Mouse (Mus musculus): ENCODE data around the gene Olfr1134. TPM values are rescaled to one million over a fixed set of nuclear protein-coding genes. Genes with fewer than 3 reads are reported as not detected.

Olfr1134 gene
- not detected in 2 replicates for polyA plus RNA-seq (2012; rRNA removed; ENCODE audit: low replicate concordance)

GRCm38 (mm10) chr2:87658360-87658759 lies at the start of gene Olfr1134:
Gene Olfr1134 (minus strand): TSS chr2:87658460.

DNA sequence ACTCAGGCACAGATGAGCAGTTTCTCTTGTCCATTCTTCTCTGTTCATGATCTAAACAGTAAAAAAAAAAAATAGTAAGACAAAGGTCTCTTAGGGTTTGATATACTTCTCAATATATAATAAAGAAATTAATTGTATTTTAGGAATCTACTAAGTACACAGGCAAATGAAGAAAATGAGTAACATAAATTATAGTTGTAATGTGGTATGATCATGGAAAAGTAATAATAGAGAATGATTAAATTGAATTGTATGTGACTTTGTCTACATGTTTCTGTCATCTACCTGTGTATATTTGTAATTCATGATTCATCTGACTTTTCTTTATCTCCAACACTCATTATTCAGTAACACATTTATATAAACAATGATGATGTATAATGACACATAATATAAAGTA lies 35.6 kb upstream of the Olfr1134 start, which contains the start of gene Olfr1136:
Olfr1136 (minus strand) TSS at position 101 of the 400 bp plus-strand sequence.

DNA sequence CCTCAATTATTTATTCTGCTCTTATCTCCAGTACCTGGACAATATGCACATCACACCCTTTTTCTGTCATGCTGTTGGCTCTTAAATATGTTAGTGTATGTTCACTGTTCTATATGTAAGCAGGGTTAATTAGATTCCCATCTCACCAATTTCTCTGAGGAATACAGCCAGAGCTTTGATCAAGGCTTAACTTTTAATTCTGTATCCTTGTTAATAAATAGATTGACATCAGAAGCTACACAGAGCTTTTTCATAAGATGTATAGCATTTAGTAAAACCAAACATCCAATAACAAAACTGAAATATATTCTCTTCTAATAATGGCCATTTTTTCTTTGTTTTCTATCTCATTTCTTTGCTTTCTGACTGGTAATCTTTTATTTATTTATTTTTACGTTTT lies 15.3 kb upstream of the Olfr1134 start, which contains the start of gene Olfr1135:
Olfr1135 (minus strand) TSS at position 101 of the 400 bp plus-strand sequence.

GRCm38 (mm10) chr2:87647274-87647673 lies 11.0 kb downstream of the Olfr1134 start, which contains the start of gene Olfr1133:
Gene Olfr1133 (minus strand): TSS chr2:87647374.

GRCm38 (mm10) chr2:87637435-87637834 lies 20.8 kb downstream of the Olfr1134 start, which contains the start of gene Olfr1132:
Gene Olfr1132 (minus strand): TSS chr2:87637535.

DNA sequence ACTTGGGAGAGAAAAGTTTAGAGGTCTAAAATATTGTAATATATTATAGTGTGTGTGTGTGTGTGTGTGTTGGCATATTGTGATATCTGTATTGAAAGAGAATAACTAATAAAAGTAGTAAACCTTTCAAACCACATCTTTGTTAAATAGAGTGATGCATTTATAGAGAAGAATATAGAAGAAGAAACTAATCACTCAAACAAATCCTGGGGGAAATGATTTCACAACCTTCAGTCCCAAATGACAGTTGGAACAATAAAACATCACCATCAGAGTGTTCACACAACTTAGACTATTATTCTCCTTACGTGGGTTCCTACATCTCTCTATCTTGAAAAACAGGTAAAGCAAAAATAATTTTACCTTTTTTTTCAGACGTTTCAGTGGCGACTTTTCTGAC lies 31.5 kb downstream of the Olfr1134 start, which contains the start of gene Olfr1131:
Olfr1131 (plus strand) TSS at position 301 of the 400 bp plus-strand sequence.

DNA sequence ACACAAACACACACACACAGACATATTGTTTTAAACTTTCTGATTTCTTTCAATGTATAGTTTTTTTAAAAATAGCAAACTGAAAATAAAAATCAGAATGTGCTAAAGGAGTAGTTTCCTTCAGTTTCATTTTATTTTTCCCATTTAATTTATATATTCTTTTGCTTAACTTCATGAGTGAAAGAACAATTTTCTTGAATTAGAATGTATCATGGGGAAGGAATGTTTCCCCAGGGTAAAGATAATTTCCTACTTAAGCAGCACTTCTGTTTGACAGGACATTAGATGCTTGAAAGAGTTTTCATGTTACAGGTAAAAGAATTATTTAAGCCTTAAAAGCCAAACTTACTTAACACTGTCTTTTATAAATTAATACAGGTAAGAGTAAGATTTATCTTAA lies 52.3 kb downstream of the Olfr1134 start, which contains the start of gene Olfr1130:
Olfr1130 (plus strand) TSS at position 301 of the 400 bp plus-strand sequence.

Other genes starting within 250 kb of the Olfr1134 start
- gene Olfr1123, start 241.8 kb downstream of the Olfr1134 start, polyA plus RNA-seq (2012; rRNA removed; ENCODE audit: low replicate concordance), result not detected in 2 replicates
- gene Olfr1124, start 228.2 kb downstream of the Olfr1134 start, polyA plus RNA-seq (2012; rRNA removed; ENCODE audit: low replicate concordance), result not detected in 2 replicates
- gene Olfr1126, start 204.5 kb downstream of the Olfr1134 start, polyA plus RNA-seq (2012; rRNA removed; ENCODE audit: low replicate concordance), result not detected in 2 replicates
- gene Pramel7, start 161.4 kb downstream of the Olfr1134 start, polyA plus RNA-seq (2012; rRNA removed; ENCODE audit: low replicate concordance), result not detected in 2 replicates
- gene Pramel6, start 151.9 kb downstream of the Olfr1134 start, polyA plus RNA-seq (2012; rRNA removed; ENCODE audit: low replicate concordance), result not detected in 2 replicates
- not detected in 2 replicates for gene Olfr153, start 126.7 kb downstream of the Olfr1134 start, polyA plus RNA-seq (2012; rRNA removed; ENCODE audit: low replicate concordance)
- not detected in 2 replicates for gene Olfr1128, start 112.9 kb downstream of the Olfr1134 start, polyA plus RNA-seq (2012; rRNA removed; ENCODE audit: low replicate concordance)
- gene Olfr1129, start 84.6 kb downstream of the Olfr1134 start, polyA plus RNA-seq (2012; rRNA removed; ENCODE audit: low replicate concordance), result not detected in 2 replicates
- gene Olfr1130, start 52.2 kb downstream of the Olfr1134 start, polyA plus RNA-seq (2012; rRNA removed; ENCODE audit: low replicate concordance), result not detected in 2 replicates
- gene Olfr1131, start 31.4 kb downstream of the Olfr1134 start, polyA plus RNA-seq (2012; rRNA removed; ENCODE audit: low replicate concordance), result not detected in 2 replicates
- gene Olfr1132, start 20.9 kb downstream of the Olfr1134 start, polyA plus RNA-seq (2012; rRNA removed; ENCODE audit: low replicate concordance), result not detected in 2 replicates
- not detected in 2 replicates for gene Olfr1133, start 11.1 kb downstream of the Olfr1134 start, polyA plus RNA-seq (2012; rRNA removed; ENCODE audit: low replicate concordance)
- gene Olfr1135, start 15.2 kb upstream of the Olfr1134 start, polyA plus RNA-seq (2012; rRNA removed; ENCODE audit: low replicate concordance), result not detected in 2 replicates
- not detected in 2 replicates for gene Olfr1136, start 35.5 kb upstream of the Olfr1134 start, polyA plus RNA-seq (2012; rRNA removed; ENCODE audit: low replicate concordance)
- gene Olfr1137, start 54.7 kb upstream of the Olfr1134 start, polyA plus RNA-seq (2012; rRNA removed; ENCODE audit: low replicate concordance), result not detected in 2 replicates
- not detected in 2 replicates for gene Olfr1138, start 81.5 kb upstream of the Olfr1134 start, polyA plus RNA-seq (2012; rRNA removed; ENCODE audit: low replicate concordance)
- gene Olfr1140, start 85.3 kb upstream of the Olfr1134 start, polyA plus RNA-seq (2012; rRNA removed; ENCODE audit: low replicate concordance), result not detected in 2 replicates
- gene Olfr1141, start 95.5 kb upstream of the Olfr1134 start, polyA plus RNA-seq (2012; rRNA removed; ENCODE audit: low replicate concordance), result not detected in 2 replicates
- gene Olfr152, start 121.0 kb upstream of the Olfr1134 start, polyA plus RNA-seq (2012; rRNA removed; ENCODE audit: low replicate concordance), result not detected in 2 replicates
- gene Olfr1143, start 142.1 kb upstream of the Olfr1134 start, polyA plus RNA-seq (2012; rRNA removed; ENCODE audit: low replicate concordance), result not detected in 2 replicates
- not detected in 2 replicates for gene Olfr1145, start 151.4 kb upstream of the Olfr1134 start, polyA plus RNA-seq (2012; rRNA removed; ENCODE audit: low replicate concordance)
- gene Olfr1148, start 172.1 kb upstream of the Olfr1134 start, polyA plus RNA-seq (2012; rRNA removed; ENCODE audit: low replicate concordance), result not detected in 2 replicates
- not detected in 2 replicates for gene Olfr1150-ps1, start 185.5 kb upstream of the Olfr1134 start, polyA plus RNA-seq (2012; rRNA removed; ENCODE audit: low replicate concordance)
- gene Olfr1151, start 197.4 kb upstream of the Olfr1134 start, polyA plus RNA-seq (2012; rRNA removed; ENCODE audit: low replicate concordance), result not detected in 2 replicates
- gene Olfr1152, start 208.0 kb upstream of the Olfr1134 start, polyA plus RNA-seq (2012; rRNA removed; ENCODE audit: low replicate concordance), result not detected in 2 replicates
- gene Olfr1153, start 236.5 kb upstream of the Olfr1134 start, polyA plus RNA-seq (2012; rRNA removed; ENCODE audit: low replicate concordance), result not detected in 2 replicates
- gene Olfr1154, start 246.7 kb upstream of the Olfr1134 start, polyA plus RNA-seq (2012; rRNA removed; ENCODE audit: low replicate concordance), result not detected in 2 replicates